Mouse (Mus musculus) CD4-positive helper T cell, adult 2 months (primary cell): ENCODE results near the gene Gm29582.
"Not testable (repeated sequence)": the region's sequence is repeated elsewhere in the genome, so short reads cannot be mapped to it uniquely, and the experiment has no call there.

ENCODE experiments used
- DNase-seq: peaks from one replicate; pipeline ENCODE4 v3.0.0-alpha.2; 2012; ENCODE audit warnings: low read depth, missing footprints, low spot score

The Gm29582 gene

GRCm38 (mm10) chrY:30738461-30738860 is at the start of gene Gm29582:
Gm29582 (minus strand) TSS chrY:30738561.
- not testable (repeated sequence) for DNase-seq
